Mouse (Mus musculus): ENCODE results near the gene Oasl2. TPM values are rescaled to one million over a fixed set of nuclear protein-coding genes. Genes with fewer than 3 reads are reported as not detected.
"Not testable (repeated sequence)": the region's sequence is repeated elsewhere in the genome, so short reads cannot be mapped to it uniquely, and the experiment has no call there.

The Oasl2 gene
- polyA plus RNA-seq, 1 experiment from 2014 or later, result 1.2 TPM

- DNase-seq (ENCODE audit: low spot score), result no peak
- Histone ChIP-seq H3K27me3 (ENCODE audit: insufficient read depth, poor library complexity, severe bottlenecking) (no peaks in the 10 kb centered on the region), H3K9me3 (no peaks in the 10 kb centered on the region), H3K36me3 (no peaks in the 10 kb centered on the region), H3K4me1 (replicated peaks) (peaks cover 7% of the 10 kb centered on the region), H3K27ac (no peak overlapping the region), H3K4me3 (no peak overlapping the region)
- 93% methylated on average over 11 of the region's 11 CpGs for WGBS
These were observed 13.7 kb upstream of the Oasl2 start for GRCm38 (mm10) chr5:114883022-114883421.

- 87% methylated on average over 6 of the region's 6 CpGs for WGBS
- no peaks in the 10 kb centered on the region for H3K27me3 ChIP-seq (ENCODE audit: insufficient read depth, poor library complexity, severe bottlenecking)
- no peaks in the 10 kb centered on the region for H3K9me3 ChIP-seq
- H3K4me1 ChIP-seq (replicated peaks), result no peaks in the 10 kb centered on the region
- no peak overlapping the region for H3K4me3 ChIP-seq
- no peak overlapping the region for H3K27ac ChIP-seq
- H3K36me3 ChIP-seq, result no peaks in the 10 kb centered on the region
- no peak for DNase-seq (ENCODE audit: low spot score)
These were observed 9.9 kb upstream of the Oasl2 start for GRCm38 (mm10) chr5:114886801-114887200.

- Histone ChIP-seq H3K4me3 (no peak overlapping the region), H3K9me3 (no peaks in the 10 kb centered on the region), H3K27ac (no peak overlapping the region), H3K27me3 (ENCODE audit: insufficient read depth, poor library complexity, severe bottlenecking) (no peaks in the 10 kb centered on the region), H3K36me3 (no peaks in the 10 kb centered on the region), H3K4me1 (replicated peaks) (no peaks in the 10 kb centered on the region)
- 83% methylated on average over 2 of the region's 2 CpGs for WGBS
- DNase-seq (ENCODE audit: low spot score), result no peak
These were observed 7.7 kb upstream of the Oasl2 start for GRCm38 (mm10) chr5:114888995-114889394.

GRCm38 (mm10) chr5:114895542-114895941, 1.2 kb upstream of the Oasl2 start:
- H3K4me1 ChIP-seq (replicated peaks), result peaks cover 9% of the 10 kb centered on the region
- H3K9me3 ChIP-seq, result no peaks in the 10 kb centered on the region
- H3K27ac ChIP-seq, result no peak overlapping the region
- WGBS, result 87% methylated on average over 4 of the region's 4 CpGs
- no peak overlapping the region for H3K4me3 ChIP-seq
- no peaks in the 10 kb centered on the region for H3K27me3 ChIP-seq (ENCODE audit: insufficient read depth, poor library complexity, severe bottlenecking)
- no peak for DNase-seq (ENCODE audit: low spot score)
- H3K36me3 ChIP-seq, result no peaks in the 10 kb centered on the region

GRCm38 (mm10) chr5:114897374-114897793, 648 bp downstream of the Oasl2 start:
- peak overlapping the region; percentile 0; the same call in 1 of the 2 replicates for H3K4me3 ChIP-seq
- H3K9me3 ChIP-seq, result no peaks in the 10 kb centered on the region
- H3K27me3 ChIP-seq (ENCODE audit: insufficient read depth, poor library complexity, severe bottlenecking), result no peaks in the 10 kb centered on the region
- no peak for DNase-seq (ENCODE audit: low spot score)
- 0 out of 2 replicates have a peak overlapping the region, but pooled peaks have one; percentile 42 for H3K27ac ChIP-seq
- WGBS, result 13% methylated on average over 7 of the region's 7 CpGs
- H3K36me3 ChIP-seq, result no peaks in the 10 kb centered on the region
- H3K4me1 ChIP-seq (replicated peaks), result peaks cover 9% of the 10 kb centered on the region

GRCm38 (mm10) chr5:114898857-114899256, 2.1 kb downstream of the Oasl2 start:
- no peak for DNase-seq (ENCODE audit: low spot score)
- no peaks in the 10 kb centered on the region for H3K9me3 ChIP-seq
- no peak overlapping the region for H3K27ac ChIP-seq
- no peaks in the 10 kb centered on the region for H3K36me3 ChIP-seq
- peaks cover 9% of the 10 kb centered on the region for H3K4me1 ChIP-seq (replicated peaks)
- H3K27me3 ChIP-seq (ENCODE audit: insufficient read depth, poor library complexity, severe bottlenecking), result no peaks in the 10 kb centered on the region
- WGBS, result 81% methylated on average over 7 of the region's 7 CpGs
- H3K4me3 ChIP-seq, result no peak overlapping the region

- 22% methylated on average over 1 of the region's 1 CpGs for WGBS
- no peak overlapping the region for H3K4me3 ChIP-seq
- no peaks in the 10 kb centered on the region for H3K36me3 ChIP-seq
- peaks cover 9% of the 10 kb centered on the region for H3K4me1 ChIP-seq (replicated peaks)
- 0 out of 2 replicates have a peak, but pooled peaks cover 3% of the 10 kb centered on the region for H3K9me3 ChIP-seq
- peak; percentile 47 for DNase-seq (ENCODE audit: low spot score)
- H3K27me3 ChIP-seq (ENCODE audit: insufficient read depth, poor library complexity, severe bottlenecking), result no peaks in the 10 kb centered on the region
- H3K27ac ChIP-seq, result no peak overlapping the region
These were observed 5.7 kb downstream of the Oasl2 start for GRCm38 (mm10) chr5:114902413-114902812.

- H3K27ac ChIP-seq, result no peak overlapping the region
- no peaks in the 10 kb centered on the region for H3K36me3 ChIP-seq
- 0 out of 2 replicates have a peak, but pooled peaks cover 10% of the 10 kb centered on the region for H3K4me1 ChIP-seq (replicated peaks)
- WGBS, result 52% methylated on average over 13 of the region's 13 CpGs
- no peak overlapping the region for H3K4me3 ChIP-seq
- H3K27me3 ChIP-seq (ENCODE audit: insufficient read depth, poor library complexity, severe bottlenecking), result no peaks in the 10 kb centered on the region
- 0 out of 2 replicates have a peak, but pooled peaks cover 3% of the 10 kb centered on the region for H3K9me3 ChIP-seq
- DNase-seq (ENCODE audit: low spot score), result no peak
These were observed 12.0 kb downstream of the Oasl2 start for GRCm38 (mm10) chr5:114908598-114909305.

GRCm38 (mm10) chr5:114913686-114914085, 16.9 kb downstream of the Oasl2 start:
- 79% methylated on average over 4 of the region's 4 CpGs for WGBS
- no peaks in the 10 kb centered on the region for H3K27me3 ChIP-seq (ENCODE audit: insufficient read depth, poor library complexity, severe bottlenecking)
- H3K9me3 ChIP-seq, result no peaks in the 10 kb centered on the region
- H3K4me3 ChIP-seq, result no peak overlapping the region
- DNase-seq (ENCODE audit: low spot score), result no peak
- peaks cover 9% of the 10 kb centered on the region; the same call in 1 of the 2 replicates for H3K4me1 ChIP-seq (replicated peaks)
- H3K36me3 ChIP-seq, result no peaks in the 10 kb centered on the region
- no peak overlapping the region for H3K27ac ChIP-seq

- WGBS, result 83% methylated on average over 8 of the region's 8 CpGs
- Histone ChIP-seq H3K4me3 (no peak overlapping the region), H3K36me3 (no peaks in the 10 kb centered on the region), H3K27ac (no peak overlapping the region), H3K27me3 (ENCODE audit: insufficient read depth, poor library complexity, severe bottlenecking) (no peaks in the 10 kb centered on the region), H3K9me3 (no peaks in the 10 kb centered on the region), H3K4me1 (replicated peaks) (peaks cover 8% of the 10 kb centered on the region; the same call in 1 of the 2 replicates)
- DNase-seq (ENCODE audit: low spot score), result no peak
These were observed 18.1 kb downstream of the Oasl2 start for GRCm38 (mm10) chr5:114914855-114915254.

GRCm38 (mm10) chr5:114915854-114916253, 19.1 kb downstream of the Oasl2 start:
- Histone ChIP-seq H3K36me3 (no peaks in the 10 kb centered on the region), H3K9me3 (no peaks in the 10 kb centered on the region), H3K27ac (no peak overlapping the region), H3K4me1 (replicated peaks) (peaks cover 8% of the 10 kb centered on the region; the same call in 1 of the 2 replicates), H3K27me3 (ENCODE audit: insufficient read depth, poor library complexity, severe bottlenecking) (no peaks in the 10 kb centered on the region), H3K4me3 (no peak overlapping the region)
- DNase-seq (ENCODE audit: low spot score), result no peak
- WGBS, result 81% methylated on average over 5 of the region's 5 CpGs

- H3K4me3 ChIP-seq, result no peak overlapping the region
- H3K4me1 ChIP-seq (replicated peaks), result peaks cover 8% of the 10 kb centered on the region; the same call in 1 of the 2 replicates
- no peaks in the 10 kb centered on the region for H3K27me3 ChIP-seq (ENCODE audit: insufficient read depth, poor library complexity, severe bottlenecking)
- DNase-seq (ENCODE audit: low spot score), result no peak
- no peaks in the 10 kb centered on the region for H3K36me3 ChIP-seq
- no peaks in the 10 kb centered on the region for H3K9me3 ChIP-seq
- 77% methylated on average over 4 of the region's 4 CpGs for WGBS
- no peak overlapping the region for H3K27ac ChIP-seq
These were observed 20.0 kb downstream of the Oasl2 start for GRCm38 (mm10) chr5:114916777-114917176.

GRCm38 (mm10) chr5:114917357-114917756, 20.6 kb downstream of the Oasl2 start:
- H3K4me3 ChIP-seq; H3K4me1 ChIP-seq (replicated peaks); H3K9me3 ChIP-seq; DNase-seq (ENCODE audit: low spot score); H3K27me3 ChIP-seq (ENCODE audit: insufficient read depth, poor library complexity, severe bottlenecking); H3K36me3 ChIP-seq; H3K27ac ChIP-seq: not testable (repeated sequence)
- 94% methylated on average over 5 of the region's 5 CpGs for WGBS
